Mouse (Mus musculus): ENCODE data around the gene Hoxd11. TPM values are rescaled to one million over a fixed set of nuclear protein-coding genes. Genes with fewer than 3 reads are reported as not detected.
A peak's percentile ranks its signal among the peaks of the same experiment; 100 is the strongest.

Hoxd11 gene
- polyA plus RNA-seq, 1 experiment from 2014 or later, result 2.1 TPM

DNA sequence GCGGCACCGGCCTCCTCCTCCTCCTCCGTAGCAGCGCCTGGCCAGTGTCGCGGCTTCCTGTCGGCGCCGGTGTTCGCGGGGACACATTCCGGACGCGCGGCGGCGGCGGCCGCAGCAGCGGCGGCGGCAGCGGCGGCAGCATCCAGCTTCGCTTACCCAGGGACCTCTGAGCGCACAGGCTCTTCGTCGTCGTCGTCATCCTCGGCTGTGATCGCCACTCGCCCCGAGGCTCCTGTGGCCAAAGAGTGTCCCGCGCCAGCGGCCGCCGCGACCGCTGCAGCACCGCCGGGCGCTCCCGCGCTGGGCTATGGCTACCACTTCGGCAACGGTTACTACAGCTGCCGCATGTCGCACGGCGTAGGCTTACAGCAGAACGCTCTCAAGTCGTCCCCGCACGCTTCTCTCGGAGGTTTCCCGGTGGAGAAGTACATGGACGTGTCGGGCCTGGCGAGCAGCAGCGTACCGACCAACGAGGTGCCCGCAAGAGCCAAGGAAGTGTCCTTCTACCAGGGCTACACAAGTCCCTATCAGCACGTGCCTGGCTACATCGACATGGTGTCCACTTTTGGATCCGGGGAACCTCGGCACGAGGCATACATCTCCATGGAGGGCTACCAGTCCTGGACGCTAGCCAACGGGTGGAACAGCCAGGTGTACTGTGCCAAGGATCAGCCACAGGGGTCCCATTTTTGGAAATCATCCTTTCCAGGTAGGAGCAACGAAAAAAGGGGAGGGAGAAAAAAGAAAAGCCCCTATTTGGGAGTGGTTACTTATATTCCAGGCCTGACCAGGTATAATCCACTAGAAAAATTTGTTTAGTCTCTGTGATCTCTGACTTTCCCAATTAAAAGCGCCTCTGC lies 10.8 kb upstream of the Hoxd11 start:
- H3K27me3 ChIP-seq (ENCODE audit: insufficient read depth, poor library complexity, severe bottlenecking), result peaks cover 100% of the 10 kb centered on the region
- peaks cover 19% of the 10 kb centered on the region for H3K4me1 ChIP-seq
- no peaks in the 10 kb centered on the region for H3K36me3 ChIP-seq
- no peak overlapping the region for H3K27ac ChIP-seq
- peak overlapping the region; percentile 54 for H3K4me3 ChIP-seq
- WGBS, result under 1% methylated on average over 67 of the region's 74 CpGs
- no peaks in the 10 kb centered on the region for H3K9me3 ChIP-seq
- DNase-seq (ENCODE audit: low spot score), result peak; percentile 78

DNA sequence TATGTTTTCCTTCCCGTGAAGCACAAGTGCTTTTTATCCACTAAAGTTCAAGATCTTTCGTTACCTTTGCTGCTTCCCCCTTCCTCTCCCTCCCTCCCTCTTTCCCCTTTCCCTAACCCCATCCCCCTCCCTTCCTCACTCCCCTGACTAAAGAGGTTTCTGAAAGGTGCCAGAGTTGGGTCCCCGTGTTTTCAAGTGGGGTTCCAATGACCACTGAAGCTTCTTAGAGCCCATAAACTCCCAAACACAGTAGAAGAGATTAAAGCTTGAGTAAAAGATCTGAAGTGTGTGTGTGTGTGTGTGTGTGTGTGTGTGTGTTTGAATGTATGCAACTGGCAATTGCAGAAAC lies 10.2 kb upstream of the Hoxd11 start:
- Histone ChIP-seq H3K27ac (no peak overlapping the region), H3K27me3 (ENCODE audit: insufficient read depth, poor library complexity, severe bottlenecking) (peaks cover 100% of the 10 kb centered on the region), H3K4me1 (peaks cover 21% of the 10 kb centered on the region), H3K4me3 (no peak overlapping the region), H3K36me3 (no peaks in the 10 kb centered on the region), H3K9me3 (no peaks in the 10 kb centered on the region)
- 0% methylated on average over 3 of the region's 3 CpGs for WGBS
- peak; percentile 59 for DNase-seq (ENCODE audit: low spot score)

DNA sequence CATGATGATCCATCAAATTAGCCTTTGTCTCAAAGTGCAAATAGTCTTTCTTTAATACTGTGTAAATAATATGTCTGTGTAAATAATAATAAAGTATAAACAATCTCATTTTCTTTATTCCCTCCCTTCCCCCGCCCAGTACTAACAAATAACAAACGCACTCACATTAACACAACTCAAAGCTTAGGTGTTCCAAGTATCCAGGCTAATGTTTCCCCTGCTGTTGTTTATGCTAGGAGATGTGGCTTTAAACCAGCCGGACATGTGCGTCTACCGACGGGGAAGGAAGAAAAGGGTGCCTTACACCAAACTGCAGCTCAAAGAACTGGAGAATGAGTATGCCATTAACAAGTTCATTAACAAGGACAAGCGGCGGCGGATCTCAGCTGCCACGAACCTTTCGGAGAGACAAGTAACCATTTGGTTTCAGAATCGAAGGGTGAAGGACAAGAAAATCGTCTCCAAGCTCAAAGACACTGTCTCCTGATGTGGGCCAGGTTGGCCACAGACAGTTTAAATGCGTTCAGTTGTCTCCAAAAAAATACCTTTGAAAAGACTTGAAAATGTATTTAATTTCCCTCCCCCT lies 9.6 kb upstream of the Hoxd11 start:
- peaks cover 24% of the 10 kb centered on the region for H3K4me1 ChIP-seq
- H3K9me3 ChIP-seq, result no peaks in the 10 kb centered on the region
- no peak overlapping the region for H3K4me3 ChIP-seq
- no peak overlapping the region for H3K27ac ChIP-seq
- peak; percentile 47 for DNase-seq (ENCODE audit: low spot score)
- peaks cover 100% of the 10 kb centered on the region for H3K27me3 ChIP-seq (ENCODE audit: insufficient read depth, poor library complexity, severe bottlenecking)
- no peaks in the 10 kb centered on the region for H3K36me3 ChIP-seq
- WGBS, result 2% methylated on average over 14 of the region's 14 CpGs

GRCm38 (mm10) chr2:74670632-74671188 lies 8.6 kb upstream of the Hoxd11 start:
- 2% methylated on average over 3 of the region's 3 CpGs for WGBS
- H3K27me3 ChIP-seq (ENCODE audit: insufficient read depth, poor library complexity, severe bottlenecking), result peaks cover 100% of the 10 kb centered on the region
- no peaks in the 10 kb centered on the region for H3K9me3 ChIP-seq
- H3K4me3 ChIP-seq, result no peak overlapping the region
- H3K4me1 ChIP-seq, result peaks cover 32% of the 10 kb centered on the region
- H3K27ac ChIP-seq, result no peak overlapping the region
- DNase-seq (ENCODE audit: low spot score), result peak; percentile 47
- H3K36me3 ChIP-seq, result no peaks in the 10 kb centered on the region

DNA sequence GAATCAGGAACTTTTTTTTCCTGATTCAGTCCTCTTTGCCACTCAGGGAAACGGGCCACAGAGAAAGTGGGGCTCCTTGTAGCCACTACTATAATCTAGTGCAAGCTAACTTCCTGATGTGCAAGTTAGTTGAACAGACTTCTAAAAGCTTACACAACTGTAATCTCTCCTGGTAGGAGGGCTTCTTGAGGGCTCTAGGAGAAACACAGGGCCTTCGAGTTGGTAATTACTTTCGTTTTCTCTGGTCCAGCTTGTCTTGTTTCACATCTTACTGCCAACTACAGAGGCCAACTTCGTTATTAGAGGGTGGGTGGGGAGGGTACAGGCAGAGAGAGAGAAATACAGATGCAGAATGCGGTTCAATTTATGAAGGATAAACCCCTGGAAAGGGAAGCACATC lies 7.5 kb upstream of the Hoxd11 start:
- no peaks in the 10 kb centered on the region for H3K36me3 ChIP-seq
- H3K4me3 ChIP-seq, result no peak overlapping the region
- no peak overlapping the region for H3K27ac ChIP-seq
- peaks cover 34% of the 10 kb centered on the region for H3K4me1 ChIP-seq
- DNase-seq (ENCODE audit: low spot score), result peak; percentile 71
- 4% methylated on average over 5 of the region's 5 CpGs for WGBS
- peaks cover 100% of the 10 kb centered on the region for H3K27me3 ChIP-seq (ENCODE audit: insufficient read depth, poor library complexity, severe bottlenecking)
- H3K9me3 ChIP-seq, result no peaks in the 10 kb centered on the region

DNA sequence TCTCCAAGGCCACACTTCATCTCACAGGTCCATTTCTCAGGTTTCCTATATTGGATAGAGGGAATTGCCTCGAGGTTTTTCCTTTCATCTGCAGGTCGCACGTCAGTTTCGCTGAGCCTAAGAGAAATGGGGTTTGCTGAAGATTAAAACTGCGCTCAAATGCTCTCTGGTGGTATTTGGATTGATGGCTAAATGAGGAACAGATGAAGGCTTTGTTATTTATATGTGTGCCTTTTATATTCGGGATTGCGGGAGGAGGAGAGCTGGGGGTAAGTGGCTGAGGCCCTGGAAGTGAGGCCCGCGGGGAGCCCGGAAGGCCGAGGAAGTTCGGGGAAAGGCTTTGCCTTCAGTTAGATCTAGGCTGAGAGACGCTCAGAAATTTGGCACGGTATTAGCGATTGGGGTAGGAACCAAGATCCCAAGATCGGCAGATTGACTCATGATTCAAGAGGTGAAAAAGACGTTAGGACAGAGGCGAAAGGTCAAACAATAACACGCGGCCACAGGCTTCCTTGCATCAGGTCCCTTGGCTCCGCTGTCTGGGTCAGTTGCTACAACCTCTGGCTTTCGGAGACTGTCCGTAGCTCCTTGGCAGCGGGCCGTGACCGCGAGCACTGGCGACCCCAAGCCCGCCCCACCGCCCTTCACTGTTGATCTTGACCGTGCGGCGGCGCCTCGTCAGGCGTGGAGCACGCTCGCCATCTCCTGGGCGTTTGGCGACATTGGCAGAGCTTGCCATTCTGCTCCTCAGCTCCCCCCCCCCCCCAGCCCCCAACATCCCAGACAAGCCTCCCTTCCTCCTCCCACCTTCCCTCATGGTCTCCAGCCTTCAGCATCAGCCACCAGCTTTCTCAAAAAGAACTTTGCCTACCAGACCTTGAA lies 6.6 kb upstream of the Hoxd11 start:
- H3K4me1 ChIP-seq, result peaks cover 33% of the 10 kb centered on the region
- WGBS, result under 1% methylated on average over 40 of the region's 40 CpGs
- H3K4me3 ChIP-seq, result peak overlapping the region; percentile 42
- no peaks in the 10 kb centered on the region for H3K9me3 ChIP-seq
- H3K27me3 ChIP-seq (ENCODE audit: insufficient read depth, poor library complexity, severe bottlenecking), result peaks cover 100% of the 10 kb centered on the region
- no peaks in the 10 kb centered on the region for H3K36me3 ChIP-seq
- DNase-seq (ENCODE audit: low spot score), result peak; percentile 81
- no peak overlapping the region for H3K27ac ChIP-seq

DNA sequence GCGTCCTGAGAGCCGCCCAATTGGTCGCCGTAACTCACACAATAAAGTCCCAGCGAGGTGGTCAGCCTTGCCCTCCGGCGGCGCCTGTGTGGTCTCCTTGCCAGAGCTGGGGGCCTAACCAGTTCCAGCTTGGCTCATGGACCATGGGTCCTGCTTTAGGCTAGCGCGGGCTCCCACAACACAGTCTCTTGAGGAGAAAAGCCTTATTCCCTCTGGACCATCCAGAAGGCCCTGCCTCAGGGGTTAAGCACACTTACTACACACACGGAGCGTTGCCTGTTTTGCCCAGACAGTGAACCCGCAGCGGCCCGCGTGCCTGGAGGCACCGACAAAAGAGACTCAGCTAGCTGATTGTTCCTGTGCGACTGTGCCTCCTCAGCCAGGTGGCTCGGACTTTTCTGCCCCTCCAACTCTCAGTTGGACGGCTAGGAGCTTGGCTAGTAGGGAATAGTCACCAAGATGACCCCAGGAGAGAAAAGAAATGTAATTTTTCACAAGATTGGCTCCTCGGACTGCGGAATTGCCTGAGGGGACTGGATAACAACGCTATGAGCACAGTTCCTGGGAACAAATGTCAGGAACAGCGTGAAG lies 5.4 kb upstream of the Hoxd11 start:
- Histone ChIP-seq H3K4me3 (no peak overlapping the region; the same call in 1 of the 2 replicates), H3K36me3 (no peaks in the 10 kb centered on the region), H3K4me1 (peaks cover 21% of the 10 kb centered on the region), H3K27ac (no peak overlapping the region), H3K27me3 (ENCODE audit: insufficient read depth, poor library complexity, severe bottlenecking) (peaks cover 100% of the 10 kb centered on the region), H3K9me3 (no peaks in the 10 kb centered on the region)
- peak; percentile 76 for DNase-seq (ENCODE audit: low spot score)
- 2% methylated on average over 24 of the region's 24 CpGs for WGBS

GRCm38 (mm10) chr2:74674881-74675665 lies 4.3 kb upstream of the Hoxd11 start, which contains the start of gene Hoxd12:
Gene Hoxd12 (plus strand): TSS chr2:74675013.
- 2% methylated on average over 47 of the region's 47 CpGs for WGBS
- Histone ChIP-seq H3K27me3 (ENCODE audit: insufficient read depth, poor library complexity, severe bottlenecking) (peaks cover 100% of the 10 kb centered on the region), H3K27ac (no peak within 1 kb of the TSS), H3K4me1 (peaks cover 27% of the 10 kb centered on the region), H3K9me3 (no peaks in the 10 kb centered on the region), H3K36me3 (no peaks in the 10 kb centered on the region), H3K4me3 (peak within 1 kb of the TSS; percentile 16; the same call in 1 of the 2 replicates)
- DNase-seq (ENCODE audit: low spot score), result peak; percentile 74

DNA sequence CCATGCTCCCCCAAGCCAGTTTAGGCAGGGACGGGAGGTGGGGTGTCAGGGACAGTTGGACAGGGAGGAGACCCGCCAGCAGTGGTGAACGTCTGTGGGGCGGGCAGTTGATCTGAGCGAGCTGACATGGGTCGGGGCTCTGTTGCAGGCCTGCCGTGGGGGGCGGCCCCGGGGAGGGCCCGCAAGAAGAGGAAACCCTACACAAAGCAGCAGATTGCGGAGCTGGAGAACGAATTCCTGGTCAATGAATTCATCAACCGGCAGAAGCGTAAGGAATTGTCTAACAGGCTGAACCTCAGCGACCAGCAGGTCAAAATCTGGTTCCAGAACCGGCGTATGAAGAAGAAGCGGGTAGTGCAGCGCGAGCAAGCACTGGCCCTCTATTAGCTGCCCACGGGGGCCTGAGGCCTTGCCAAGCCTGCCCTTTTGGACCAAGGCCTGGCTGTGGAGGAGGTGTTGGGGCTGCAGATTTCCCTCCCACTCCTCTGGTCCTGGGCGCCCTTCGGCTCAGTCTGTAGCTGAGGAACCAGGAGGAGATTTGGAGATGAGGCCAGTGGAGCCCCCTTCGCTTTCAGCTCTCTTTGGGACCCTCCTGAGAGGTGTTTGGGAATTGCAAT lies 3.6 kb upstream of the Hoxd11 start:
- Histone ChIP-seq H3K9me3 (no peaks in the 10 kb centered on the region), H3K27ac (no peak overlapping the region), H3K36me3 (no peaks in the 10 kb centered on the region), H3K27me3 (ENCODE audit: insufficient read depth, poor library complexity, severe bottlenecking) (peaks cover 100% of the 10 kb centered on the region), H3K4me1 (peaks cover 32% of the 10 kb centered on the region), H3K4me3 (0 out of 2 replicates have a peak overlapping the region, but pooled peaks have one; percentile 16)
- peak; percentile 67 for DNase-seq (ENCODE audit: low spot score)
- WGBS, result 6% methylated on average over 23 of the region's 24 CpGs

DNA sequence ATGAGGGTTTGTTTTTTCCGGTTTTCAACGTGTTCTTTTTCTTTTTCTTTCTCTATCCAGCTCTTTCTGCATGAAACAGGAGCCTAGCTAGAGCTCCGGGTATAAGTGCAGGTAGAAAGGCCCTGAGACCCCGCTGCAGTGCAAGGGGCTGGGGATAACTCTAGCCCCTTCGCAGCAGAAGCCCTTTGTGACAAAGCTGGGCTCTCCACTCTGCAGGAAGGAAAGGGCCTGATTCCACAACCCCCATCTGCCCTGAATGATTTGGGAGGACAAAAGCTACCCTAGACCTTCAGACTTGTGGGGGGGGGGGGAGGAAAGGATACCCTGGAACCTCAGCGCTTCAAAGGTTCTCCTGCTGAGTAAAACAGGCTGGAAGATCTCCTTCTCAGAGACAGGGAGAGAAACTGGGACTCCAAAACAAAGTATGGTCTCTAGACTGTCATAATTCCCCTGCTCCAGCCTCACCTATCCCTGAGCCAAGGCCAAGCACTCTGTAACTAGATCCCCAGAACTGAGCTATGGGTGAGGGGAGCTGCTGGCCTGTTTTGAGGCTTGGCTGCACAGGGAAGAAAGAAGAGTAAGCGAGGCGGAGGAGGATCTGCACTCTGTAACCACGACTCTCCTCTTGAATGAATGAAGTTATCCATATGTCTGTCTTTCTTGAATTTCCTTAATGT lies 2.8 kb upstream of the Hoxd11 start:
- Histone ChIP-seq H3K9me3 (no peaks in the 10 kb centered on the region), H3K27me3 (ENCODE audit: insufficient read depth, poor library complexity, severe bottlenecking) (peaks cover 100% of the 10 kb centered on the region), H3K27ac (no peak overlapping the region), H3K36me3 (no peaks in the 10 kb centered on the region), H3K4me3 (no peak overlapping the region), H3K4me1 (peaks cover 33% of the 10 kb centered on the region)
- WGBS, result 3% methylated on average over 9 of the region's 9 CpGs
- DNase-seq (ENCODE audit: low spot score), result peak; percentile 73

GRCm38 (mm10) chr2:74677106-74677505 lies 2.3 kb upstream of the Hoxd11 start:
- DNase-seq (ENCODE audit: low spot score), result peak; percentile 71
- H3K27me3 ChIP-seq (ENCODE audit: insufficient read depth, poor library complexity, severe bottlenecking), result peaks cover 100% of the 10 kb centered on the region
- no peak overlapping the region for H3K27ac ChIP-seq
- 11% methylated on average over 2 of the region's 2 CpGs for whole genome bisulfite sequencing
- no peaks in the 10 kb centered on the region for H3K9me3 ChIP-seq
- no peaks in the 10 kb centered on the region for H3K36me3 ChIP-seq
- no peak overlapping the region for H3K4me3 ChIP-seq
- peaks cover 39% of the 10 kb centered on the region for H3K4me1 ChIP-seq
